Mouse (Mus musculus) kidney, adult 8-10 months (tissue): ENCODE data around the gene Dnah17.

Experiments used
- DNase-seq, 2 experiments: peaks; one replicate each; pipeline ENCODE4 v3.0.0; 2022

The Dnah17 gene

DNA sequence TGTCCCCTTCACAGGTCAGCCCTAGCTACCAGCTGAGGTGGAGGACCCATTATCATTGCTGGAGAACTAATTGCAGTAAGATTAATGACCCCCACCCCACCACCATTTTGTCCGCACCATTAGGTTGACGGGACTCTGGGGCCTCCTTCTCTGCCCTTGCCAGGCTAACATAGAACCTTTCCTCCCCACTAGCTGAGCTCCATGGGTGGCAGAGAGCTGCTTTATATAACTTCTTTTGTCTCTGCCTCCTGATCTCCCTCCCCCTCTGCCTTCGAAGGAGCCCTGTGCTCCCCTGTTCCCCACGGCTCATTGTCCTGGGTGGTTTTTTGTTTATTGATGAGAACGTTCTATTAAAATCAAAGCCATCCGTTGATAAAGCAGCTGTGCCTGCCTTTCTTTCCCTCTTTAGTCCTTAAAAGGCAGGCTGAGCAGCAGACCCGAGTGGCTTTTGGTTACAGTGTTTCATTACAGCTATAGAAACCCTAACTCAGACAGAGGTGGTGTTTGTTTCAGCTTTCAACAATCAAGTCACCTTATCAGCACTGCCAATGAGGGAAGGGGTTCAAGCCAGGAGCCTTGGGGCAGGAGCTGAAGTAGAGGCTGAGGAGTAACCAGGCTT lies 12.2 kb upstream of the Dnah17 start:
- DNase-seq = no peak

- no peak for DNase-seq
Measured at GRCm38 (mm10) chr11:118140771-118141565, 10.5 kb upstream of the Dnah17 start.

GRCm38 (mm10) chr11:118138347-118138746 lies 7.9 kb upstream of the Dnah17 start:
- no peak for DNase-seq

GRCm38 (mm10) chr11:118136172-118136632 lies 5.8 kb upstream of the Dnah17 start:
- DNase-seq = no peak

- no peak for DNase-seq
Measured at GRCm38 (mm10) chr11:118135271-118135670, 4.8 kb upstream of the Dnah17 start.

DNA sequence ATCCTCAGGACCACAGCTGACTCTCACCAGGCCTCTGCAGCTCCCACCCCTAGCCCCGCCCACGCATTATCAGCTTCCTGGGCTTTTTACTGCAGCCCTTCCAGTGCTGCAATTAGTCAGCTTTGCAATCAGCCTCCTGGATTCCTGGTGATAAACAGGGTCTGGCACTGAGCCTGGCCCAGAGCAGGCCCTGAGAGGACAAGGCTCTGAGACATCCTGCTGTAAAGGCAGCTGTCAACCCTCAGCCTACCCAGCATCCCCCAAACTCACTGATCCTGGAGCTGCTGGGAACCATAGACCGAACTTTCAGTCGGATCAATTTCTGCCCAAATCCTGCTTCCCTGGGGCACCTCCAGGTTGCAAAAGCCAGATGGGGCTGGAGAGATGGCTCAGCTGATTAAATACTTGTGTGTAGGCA lies 3.3 kb upstream of the Dnah17 start:
- DNase-seq = no peak

DNA sequence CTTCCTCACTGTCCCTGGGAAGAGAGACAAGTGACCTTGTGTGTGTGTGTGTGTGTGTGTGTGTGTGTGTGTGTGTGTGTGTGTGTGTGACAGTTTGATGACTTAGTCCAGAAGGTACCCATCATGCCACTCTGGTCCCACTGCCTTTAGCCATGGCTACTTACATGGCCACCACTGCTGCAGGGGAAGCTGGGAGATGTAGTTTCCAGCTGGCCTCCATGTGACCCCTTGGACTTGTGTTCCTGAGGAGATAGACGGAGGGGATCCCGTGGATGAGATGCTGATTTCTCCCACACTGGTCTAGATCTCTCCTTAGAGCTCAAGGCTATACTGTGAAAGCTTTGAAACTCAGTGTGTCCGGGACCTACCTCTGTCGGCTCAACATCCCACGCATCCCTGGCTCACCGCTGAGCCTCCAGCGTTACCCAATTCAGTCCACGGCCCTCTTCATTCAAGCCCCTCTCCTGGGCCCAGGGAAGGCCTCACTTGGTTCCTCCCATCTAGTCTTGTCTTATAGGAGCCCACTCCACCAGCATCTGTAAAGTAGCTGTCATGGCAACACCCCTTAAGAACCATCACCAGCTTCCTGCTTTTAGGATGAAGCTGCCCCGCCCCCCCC lies 2.8 kb upstream of the Dnah17 start:
- no peak for DNase-seq

DNA sequence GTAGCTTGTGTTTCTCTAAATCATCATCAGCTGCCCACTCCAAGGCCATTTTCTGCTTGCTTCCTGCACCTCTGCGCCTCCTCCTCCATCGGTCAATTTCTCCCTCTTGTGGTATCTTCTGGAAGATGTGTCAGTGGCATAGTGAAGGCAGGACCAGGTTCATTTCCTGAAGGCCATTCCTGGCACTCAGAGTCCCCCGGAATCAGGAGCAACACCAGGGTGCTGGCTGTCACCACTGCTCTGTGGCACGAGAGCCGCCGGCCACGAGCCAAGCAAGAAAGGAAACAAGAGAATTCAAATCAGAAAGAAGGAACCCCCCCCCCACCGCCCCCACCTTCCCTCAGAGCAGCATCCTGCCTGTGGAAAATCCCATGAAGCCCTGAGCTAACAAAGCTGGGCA lies 1.7 kb upstream of the Dnah17 start:
- DNase-seq = peak; percentile 29 to 46

DNA sequence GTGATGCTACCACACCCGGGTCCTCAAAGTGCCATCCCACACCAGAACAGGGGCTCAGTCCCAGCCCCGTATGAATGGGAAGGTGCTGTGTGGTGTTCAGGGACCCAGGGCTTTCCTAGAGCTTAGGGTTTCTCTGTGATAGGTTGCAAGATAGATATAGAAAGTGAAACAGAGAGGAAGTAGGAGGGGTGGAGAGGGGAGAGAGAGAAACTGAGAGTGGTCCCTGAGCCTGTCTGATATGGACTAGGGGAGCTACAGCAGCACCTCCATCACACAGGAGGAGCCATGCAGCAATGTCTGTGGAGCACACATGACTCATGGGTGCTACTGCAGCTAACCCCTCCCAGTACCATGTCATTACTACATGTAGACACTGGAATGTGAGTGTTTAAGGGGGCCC lies 622 bp downstream of the Dnah17 start:
- DNase-seq = no peak

DNA sequence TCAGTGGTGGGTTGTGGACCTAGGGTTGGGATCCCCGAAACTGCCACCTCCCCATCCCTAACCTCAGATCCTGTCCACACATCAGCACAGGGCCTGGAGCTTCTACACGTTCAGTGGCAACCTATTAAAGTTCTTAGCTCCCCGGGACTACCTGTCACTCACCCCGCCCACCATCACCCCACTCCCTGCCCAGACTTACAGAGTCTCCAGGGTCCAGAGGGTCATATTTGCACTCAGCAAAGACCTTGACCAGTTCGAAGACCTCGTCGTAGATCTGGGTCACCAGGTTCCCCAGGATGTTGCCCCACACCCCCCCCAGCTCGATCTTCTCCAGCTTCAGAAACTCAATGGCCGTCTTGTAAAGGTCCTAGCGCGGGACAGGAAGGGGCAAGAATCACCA lies 8.8 kb downstream of the Dnah17 start:
- DNase-seq = no peak

- DNase-seq = no peak
Measured at GRCm38 (mm10) chr11:118118777-118119176, 11.7 kb downstream of the Dnah17 start.

DNA sequence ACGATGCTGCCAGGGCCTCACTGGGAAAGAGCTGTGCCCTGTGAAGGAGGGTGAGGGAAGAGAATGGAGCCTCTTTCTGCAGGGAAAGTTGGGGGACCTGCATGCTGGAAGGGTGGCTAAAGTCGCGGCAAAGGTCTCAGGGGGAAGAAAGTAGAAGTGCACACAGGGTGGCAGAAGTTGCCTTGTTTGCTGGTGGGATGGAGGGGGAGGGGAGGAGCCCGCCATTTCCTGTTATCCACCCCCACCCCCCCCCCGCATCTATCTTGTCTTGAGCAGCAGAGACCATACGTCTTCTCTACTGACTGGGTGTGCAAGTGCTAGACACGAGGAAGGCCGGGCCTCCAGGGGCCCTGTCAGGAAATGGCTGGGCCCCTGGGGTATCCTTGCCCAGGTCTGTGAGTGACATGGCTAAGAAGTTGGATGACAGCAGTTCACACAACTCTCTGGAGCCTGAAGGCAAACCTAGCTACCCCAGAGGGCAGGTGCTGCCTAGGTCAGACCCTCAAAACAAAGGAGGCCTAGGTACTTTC lies 15.8 kb downstream of the Dnah17 start:
- no peak for DNase-seq

DNA sequence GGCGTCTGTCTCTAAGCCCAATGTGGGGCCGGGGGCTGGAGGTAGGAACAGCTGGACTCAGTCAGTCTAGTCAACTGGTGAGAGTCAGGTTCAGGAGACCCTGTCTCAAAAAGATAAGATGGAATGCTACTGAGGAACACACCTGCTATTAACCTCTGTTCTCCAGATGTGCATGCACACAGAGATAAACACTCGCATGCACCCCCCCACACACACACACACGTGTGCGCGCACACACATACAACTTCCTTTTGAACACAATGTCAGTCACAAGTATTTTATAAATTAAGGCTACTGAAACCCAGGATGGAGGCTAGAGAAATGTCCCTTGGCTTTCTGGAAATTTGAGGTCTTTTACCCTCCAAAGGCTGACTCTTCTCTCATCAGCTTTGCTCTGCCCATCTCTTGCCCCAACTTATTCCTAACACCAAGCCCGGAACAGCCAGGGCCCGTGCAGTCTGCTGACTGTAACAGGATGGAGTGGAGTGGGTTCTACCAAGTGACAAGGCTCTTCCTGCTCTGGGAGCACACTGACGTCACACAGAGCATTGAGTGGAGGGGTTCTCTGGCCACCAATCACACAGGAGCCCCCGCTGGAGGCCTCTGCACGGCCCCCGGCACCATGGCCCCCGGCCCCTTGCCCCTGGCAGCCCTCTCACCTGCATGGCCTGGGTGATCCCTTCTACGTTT lies 16.8 kb downstream of the Dnah17 start:
- no peak for DNase-seq

DNA sequence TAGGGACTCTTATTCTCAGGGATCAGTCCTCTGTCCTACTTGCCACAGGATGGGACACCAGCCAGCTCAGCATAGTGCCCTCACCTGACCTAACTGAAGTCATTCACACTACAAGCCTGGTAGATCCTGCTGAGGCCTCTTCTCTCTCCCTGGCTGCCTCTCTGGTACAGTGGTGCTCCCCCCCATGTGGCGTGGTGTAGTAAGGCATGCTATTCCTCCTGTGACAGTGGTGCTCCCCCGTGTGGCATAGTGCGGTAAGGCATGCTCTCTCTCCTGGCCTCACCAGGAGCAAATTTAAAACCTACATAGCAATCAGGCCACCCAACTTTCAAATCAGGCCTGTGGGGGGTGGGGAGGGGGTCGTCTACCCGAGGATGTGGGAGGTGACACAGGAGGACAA lies 26.4 kb downstream of the Dnah17 start:
- DNase-seq = peak; percentile 61 to 83

- no peak for DNase-seq
Measured at GRCm38 (mm10) chr11:118103383-118103782, 27.1 kb downstream of the Dnah17 start.

GRCm38 (mm10) chr11:118102838-118103237 lies 27.6 kb downstream of the Dnah17 start:
- DNase-seq = peak; percentile 73 to 92

DNA sequence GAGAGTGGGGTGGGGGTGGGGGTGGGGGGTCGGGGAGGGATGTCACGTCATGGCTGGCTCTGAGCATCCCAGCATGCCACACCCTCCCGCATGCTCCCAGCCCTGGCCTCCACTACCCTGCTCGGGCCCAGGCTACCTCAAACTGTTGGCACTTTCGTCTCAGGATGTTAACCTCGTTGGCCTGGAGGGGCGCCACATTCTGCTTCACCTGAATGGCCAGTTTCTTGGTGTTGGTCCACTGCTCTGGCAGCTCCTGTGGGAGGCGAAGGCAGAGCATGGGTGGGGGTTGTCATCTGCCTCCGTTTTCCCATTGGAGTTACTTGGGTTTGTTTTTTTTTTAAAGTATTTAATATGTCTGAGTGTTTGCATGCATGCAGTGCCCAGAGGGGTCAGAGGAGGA lies 29.3 kb downstream of the Dnah17 start:
- no peak for DNase-seq

- no peak for DNase-seq
Measured at GRCm38 (mm10) chr11:118096736-118097135, 33.7 kb downstream of the Dnah17 start.

DNA sequence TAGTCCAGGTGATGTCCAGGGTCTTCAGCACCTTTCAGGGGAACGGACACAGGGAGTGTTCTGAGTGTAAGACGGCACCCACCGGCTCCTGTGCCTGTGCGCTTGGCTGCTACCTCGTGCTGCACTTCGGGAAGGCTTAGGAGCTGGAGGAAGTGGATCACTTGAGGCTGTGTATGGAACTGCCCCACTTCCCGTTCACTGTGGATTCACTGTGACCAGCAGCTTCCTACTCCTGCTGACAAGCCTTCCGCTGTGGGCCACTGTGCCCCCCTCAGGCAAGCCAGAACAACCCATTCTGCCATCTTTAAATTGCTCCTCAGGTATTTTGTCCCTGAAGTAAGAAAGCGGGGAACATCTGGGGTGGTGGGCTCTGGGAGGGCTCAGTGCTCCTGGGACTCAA lies 35.4 kb downstream of the Dnah17 start:
- DNase-seq = no peak

- peak in 1 of 2 experiments; percentile 16 for DNase-seq
Measured at GRCm38 (mm10) chr11:118091002-118091670, 39.3 kb downstream of the Dnah17 start.

GRCm38 (mm10) chr11:118088896-118089295 lies 41.5 kb downstream of the Dnah17 start:
- DNase-seq = no peak

DNA sequence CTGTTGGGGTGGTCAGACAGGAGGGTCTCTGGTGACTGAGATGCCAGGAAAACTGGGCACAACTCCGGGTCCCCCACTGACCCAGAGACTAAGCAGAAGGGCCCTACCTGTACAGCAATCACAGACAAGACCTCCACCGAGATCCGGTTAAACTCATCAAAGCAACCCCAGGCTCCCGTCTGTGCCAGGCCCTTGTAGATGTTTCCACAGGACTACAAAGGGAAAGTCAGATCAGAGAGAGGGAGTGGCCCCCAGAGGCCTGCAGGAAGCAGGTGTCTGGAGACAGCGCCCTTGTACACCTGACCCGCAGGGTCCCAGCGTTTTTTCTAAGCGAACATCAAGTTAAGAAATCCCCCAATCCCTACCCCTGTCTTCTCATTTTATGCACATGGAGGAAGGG lies 44.5 kb downstream of the Dnah17 start:
- no peak for DNase-seq

- DNase-seq = no peak
Measured at GRCm38 (mm10) chr11:118085176-118085575, 45.3 kb downstream of the Dnah17 start.
